Mouse (Mus musculus) midbrain, embryonic 14.5 days (tissue): ENCODE measurements around the gene Dtl. TPM values are rescaled to one million over a fixed set of nuclear protein-coding genes. Genes with fewer than 3 reads are reported as not detected.

ENCODE experiments used
- ATAC-seq: fragments of 200-750 bp; cut with Nextera tagmentation; 2 replicates; pipeline ENCODE4 v1.8.0; 2017; ENCODE audit warnings: moderate number of reproducible peaks, moderate library complexity; ENCODE audit not compliant: low FRiP score, low TSS enrichment
- DNase-seq: peaks from one replicate; pipeline ENCODE4 v3.0.0-alpha.2; 2015
- H3K27ac ChIP-seq: fragments of 300-500 bp; sonication (generic); replicated peaks from 2 replicates; pipeline ENCODE4 v1.5.1; 2014; ENCODE audit warnings: mild to moderate bottlenecking, low read depth, low read length, moderate library complexity
- H3K27me3 ChIP-seq: fragments of 300-500 bp; sonication (generic); 2 replicates; pipeline ENCODE4 v1.6.1; 2014; ENCODE audit warnings: low read length, control low read depth, mixed read lengths; ENCODE audit not compliant: control insufficient read depth, insufficient read depth
- H3K36me3 ChIP-seq: fragments of 300-500 bp; sonication (generic); 2 replicates; pipeline ENCODE4 v1.6.1; 2014; ENCODE audit warnings: low read length, control low read depth; ENCODE audit not compliant: control insufficient read depth, insufficient read depth
- H3K4me1 ChIP-seq: fragments of 300-500 bp; sonication (generic); 2 replicates; pipeline ENCODE4 v1.6.1; 2014; ENCODE audit warnings: mild to moderate bottlenecking, antibody characterized with exemption, low read length, control low read depth; ENCODE audit not compliant: control insufficient read depth, insufficient read depth
- H3K4me2 ChIP-seq: fragments of 300-500 bp; sonication (generic); 2 replicates; pipeline ENCODE4 v1.6.1; 2014; ENCODE audit warnings: mild to moderate bottlenecking, low read length, moderate library complexity
- H3K4me3 ChIP-seq: fragments of 300-500 bp; sonication (generic); replicated peaks from 2 replicates; pipeline ENCODE4 v1.5.1; 2014; ENCODE audit warnings: low read depth, low read length
- H3K9ac ChIP-seq: fragments of 300-500 bp; sonication (generic); replicated peaks from 2 replicates; pipeline ENCODE4 v1.6.1; 2014; ENCODE audit warnings: mild to moderate bottlenecking, low read length, moderate library complexity
- H3K9me3 ChIP-seq: fragments of 300-500 bp; sonication (generic); 2 replicates; pipeline ENCODE4 v1.6.1; 2016; ENCODE audit warnings: low read length, control low read depth, mixed read lengths; ENCODE audit not compliant: control insufficient read depth
- WGBS: fragments of 180-500 bp; shearing (Covaris S2); extraction: QIAGEN DNeasy Blood & Tissue Kit; methylation state at CpG from one replicate; pipeline ENCODE4 v1.1.7; 2014; 5-methylcytosine and 5-hydroxymethylcytosine counted together
- polyA plus RNA-seq: library from polyadenylated mRNA; unstranded; fragments of >200 nt; fragmentation: Nextera tagmentation; extraction: Ambion mirVana; gene quantifications from 2 replicates; pipeline ENCODE4 v1.2.1, GENCODE M21; 2014

Dtl gene
- polyA plus RNA-seq, 1 experiment from 2014 or later: 10.4 TPM

- no peak for DNase-seq
- H3K4me3 ChIP-seq: no peak overlapping the region
- no peak overlapping the region for H3K9ac ChIP-seq
- 93% methylated on average over 9 of the region's 9 CpGs for WGBS
- no peaks in the 10 kb centered on the region for H3K27me3 ChIP-seq
- H3K27ac ChIP-seq: no peak overlapping the region
- no peaks in the 10 kb centered on the region for H3K9me3 ChIP-seq
- peaks cover 97% of the 10 kb centered on the region for H3K36me3 ChIP-seq
- H3K4me2 ChIP-seq: no peak overlapping the region
- ATAC-seq: no peak
- H3K4me1 ChIP-seq: no peaks in the 10 kb centered on the region
Measured at GRCm38 (mm10) chr1:191611686-191612085, 36.3 kb upstream of the Dtl start.

GRCm38 (mm10) chr1:191610357-191610756, 35.0 kb upstream of the Dtl start:
- Histone ChIP-seq H3K9ac (no peak overlapping the region), H3K9me3 (no peaks in the 10 kb centered on the region), H3K27ac (no peak overlapping the region), H3K36me3 (peaks cover 96% of the 10 kb centered on the region), H3K4me1 (no peaks in the 10 kb centered on the region), H3K27me3 (no peaks in the 10 kb centered on the region), H3K4me2 (no peak overlapping the region), H3K4me3 (no peak overlapping the region)
- 95% methylated on average over 7 of the region's 7 CpGs for whole genome bisulfite sequencing
- ATAC-seq (no peak), DNase-seq (no peak)

GRCm38 (mm10) chr1:191609578-191609977, 34.2 kb upstream of the Dtl start:
- ATAC-seq (no peak), DNase-seq (no peak)
- H3K4me3 ChIP-seq: no peak overlapping the region
- peaks cover 96% of the 10 kb centered on the region for H3K36me3 ChIP-seq
- H3K9ac ChIP-seq: no peak overlapping the region
- H3K27me3 ChIP-seq: no peaks in the 10 kb centered on the region
- H3K9me3 ChIP-seq: no peaks in the 10 kb centered on the region
- no peaks in the 10 kb centered on the region for H3K4me1 ChIP-seq
- H3K4me2 ChIP-seq: no peak overlapping the region
- 93% methylated on average over 1 of the region's 1 CpGs for WGBS
- H3K27ac ChIP-seq: no peak overlapping the region

GRCm38 (mm10) chr1:191609051-191609450, 33.7 kb upstream of the Dtl start:
- WGBS: 95% methylated on average over 6 of the region's 6 CpGs
- DNase-seq: no peak

GRCm38 (mm10) chr1:191604690-191605089, 29.3 kb upstream of the Dtl start:
- Histone ChIP-seq H3K36me3 (peaks cover 56% of the 10 kb centered on the region), H3K27me3 (no peaks in the 10 kb centered on the region), H3K4me2 (no peak overlapping the region), H3K4me3 (no peak overlapping the region), H3K27ac (no peak overlapping the region), H3K4me1 (no peaks in the 10 kb centered on the region), H3K9ac (no peak overlapping the region), H3K9me3 (no peaks in the 10 kb centered on the region)
- ATAC-seq (no peak), DNase-seq (peak; percentile 19)
- 80% methylated on average over 3 of the region's 3 CpGs for WGBS

More at GRCm38 (mm10) chr1:191609051-191609450, 33.7 kb upstream of the Dtl start:
- no peak overlapping the region for H3K4me2 ChIP-seq
- no peak overlapping the region for H3K9ac ChIP-seq
- no peak for ATAC-seq
- no peaks in the 10 kb centered on the region for H3K4me1 ChIP-seq
- H3K4me3 ChIP-seq: no peak overlapping the region
- no peaks in the 10 kb centered on the region for H3K27me3 ChIP-seq
- H3K36me3 ChIP-seq: peaks cover 90% of the 10 kb centered on the region
- no peak overlapping the region for H3K27ac ChIP-seq
- H3K9me3 ChIP-seq: no peaks in the 10 kb centered on the region

GRCm38 (mm10) chr1:191599210-191599609, 23.9 kb upstream of the Dtl start:
- peaks cover 49% of the 10 kb centered on the region for H3K36me3 ChIP-seq
- H3K4me2 ChIP-seq: no peak overlapping the region
- H3K9me3 ChIP-seq: no peaks in the 10 kb centered on the region
- ATAC-seq (no peak), DNase-seq (no peak)
- H3K27me3 ChIP-seq: no peaks in the 10 kb centered on the region
- H3K4me3 ChIP-seq: no peak overlapping the region
- WGBS: 92% methylated on average over 5 of the region's 5 CpGs
- no peak overlapping the region for H3K27ac ChIP-seq
- no peak overlapping the region for H3K9ac ChIP-seq
- no peaks in the 10 kb centered on the region for H3K4me1 ChIP-seq

GRCm38 (mm10) chr1:191596076-191596475, 20.7 kb upstream of the Dtl start:
- H3K9me3 ChIP-seq: no peaks in the 10 kb centered on the region
- H3K4me2 ChIP-seq: no peak overlapping the region
- DNase-seq: no peak
- no peak overlapping the region for H3K4me3 ChIP-seq
- H3K27ac ChIP-seq: no peak overlapping the region
- H3K36me3 ChIP-seq: peaks cover 48% of the 10 kb centered on the region
- no peaks in the 10 kb centered on the region for H3K27me3 ChIP-seq
- no peak for ATAC-seq
- WGBS: 95% methylated on average over 8 of the region's 8 CpGs
- H3K4me1 ChIP-seq: no peaks in the 10 kb centered on the region
- no peak overlapping the region for H3K9ac ChIP-seq

GRCm38 (mm10) chr1:191592016-191592720, 16.8 kb upstream of the Dtl start:
- Histone ChIP-seq H3K27ac (no peak overlapping the region), H3K4me3 (no peak overlapping the region), H3K9ac (no peak overlapping the region), H3K27me3 (no peaks in the 10 kb centered on the region), H3K36me3 (peaks cover 50% of the 10 kb centered on the region), H3K4me1 (no peaks in the 10 kb centered on the region), H3K9me3 (no peaks in the 10 kb centered on the region), H3K4me2 (no peak overlapping the region)
- WGBS: 94% methylated on average over 12 of the region's 12 CpGs
- DNase-seq: no peak
- no peak for ATAC-seq

GRCm38 (mm10) chr1:191588749-191589148, 13.4 kb upstream of the Dtl start:
- H3K4me2 ChIP-seq: no peak overlapping the region
- no peak overlapping the region for H3K27ac ChIP-seq
- DNase-seq: no peak
- no peak overlapping the region for H3K4me3 ChIP-seq
- H3K27me3 ChIP-seq: no peaks in the 10 kb centered on the region
- H3K36me3 ChIP-seq: peaks cover 47% of the 10 kb centered on the region
- H3K4me1 ChIP-seq: no peaks in the 10 kb centered on the region
- ATAC-seq: no peak
- H3K9me3 ChIP-seq: no peaks in the 10 kb centered on the region
- H3K9ac ChIP-seq: no peak overlapping the region
- 96% methylated on average over 2 of the region's 2 CpGs for WGBS
